Mouse (Mus musculus) forebrain, embryonic 16.5 days (tissue): Measurements from ENCODE around the gene Napa. TPM values are rescaled to one million over a fixed set of nuclear protein-coding genes. Genes with fewer than 3 reads are reported as not detected.

ENCODE experiments used
- ATAC-seq: fragments of 200-750 bp; cut with Nextera tagmentation; 2 replicates; pipeline ENCODE4 v1.8.0; 2017; ENCODE audit warnings: mild to moderate bottlenecking, moderate library complexity
- H3K27ac ChIP-seq: fragments of 300-500 bp; sonication (generic); 2 replicates; pipeline ENCODE4 v1.5.1; 2014; ENCODE audit warnings: low read length, control low read depth
- H3K27me3 ChIP-seq: fragments of 300-500 bp; sonication (generic); replicated peaks from 2 replicates; pipeline ENCODE4 v1.6.1; 2014; ENCODE audit warnings: low read length; ENCODE audit not compliant: control insufficient read depth, insufficient read depth
- H3K36me3 ChIP-seq: fragments of 300-500 bp; sonication (generic); 2 replicates; pipeline ENCODE4 v1.6.1; 2014; ENCODE audit not compliant: control insufficient read depth, insufficient read depth
- H3K4me1 ChIP-seq: fragments of 300-500 bp; sonication (generic); replicated peaks from 2 replicates; pipeline ENCODE4 v1.6.1; 2014; ENCODE audit warnings: low read length; ENCODE audit not compliant: control insufficient read depth, insufficient read depth
- H3K4me2 ChIP-seq: fragments of 300-500 bp; sonication (generic); 2 replicates; pipeline ENCODE4 v1.6.1; 2014; ENCODE audit warnings: mild to moderate bottlenecking, low read length, control low read depth
- H3K4me3 ChIP-seq: fragments of 300-500 bp; sonication (generic); replicated peaks from 2 replicates; pipeline ENCODE4 v1.5.1; 2014; ENCODE audit warnings: mild to moderate bottlenecking, low read length, control low read depth
- H3K9ac ChIP-seq: fragments of 300-500 bp; sonication (generic); replicated peaks from 2 replicates; pipeline ENCODE4 v1.6.1; 2014; ENCODE audit warnings: low read depth, low read length, control low read depth
- H3K9me3 ChIP-seq: fragments of 300-500 bp; sonication (generic); 2 replicates; pipeline ENCODE4 v1.6.1; 2016; ENCODE audit warnings: low read length; ENCODE audit not compliant: control insufficient read depth
- WGBS: fragments of 180-500 bp; shearing (Covaris S2); extraction: QIAGEN DNeasy Blood & Tissue Kit; methylation state at CpG from one replicate; pipeline ENCODE4 v1.1.7; 2014; 5-methylcytosine and 5-hydroxymethylcytosine counted together
- polyA plus RNA-seq: library from polyadenylated mRNA; unstranded; fragments of >200 nt; fragmentation: Nextera tagmentation; extraction: Ambion mirVana; gene quantifications from 2 replicates; pipeline ENCODE4 v1.2.1, GENCODE M21; 2015

Gene Napa
- polyA plus RNA-seq, 1 experiment from 2014 or later, result 220 TPM

- Histone ChIP-seq H3K27me3 (no peaks in the 10 kb centered on the region), H3K36me3 (no peaks in the 10 kb centered on the region), H3K9me3 (no peaks in the 10 kb centered on the region), H3K4me2 (peak overlapping the region; percentile 44), H3K4me1 (peaks cover 55% of the 10 kb centered on the region), H3K27ac (peak overlapping the region; percentile 59), H3K4me3 (peak overlapping the region; percentile 17), H3K9ac (no peak overlapping the region)
- WGBS, result 14% methylated on average over 7 of the region's 7 CpGs
- peak; percentile 72 for ATAC-seq
Measured at GRCm38 (mm10) chr7:16134951-16135392, 36.7 kb downstream of the Napa start.

- 15% methylated on average over 27 of the region's 27 CpGs for WGBS
Measured at GRCm38 (mm10) chr7:16146489-16147410, 48.5 kb downstream of the Napa start.

GRCm38 (mm10) chr7:16147643-16148042, 49.4 kb downstream of the Napa start:
- Histone ChIP-seq H3K4me2 (no peak overlapping the region), H3K27ac (no peak overlapping the region), H3K9ac (no peak overlapping the region), H3K4me3 (no peak overlapping the region), H3K4me1 (peaks cover 32% of the 10 kb centered on the region), H3K9me3 (no peaks in the 10 kb centered on the region), H3K36me3 (no peaks in the 10 kb centered on the region; the same call in 1 of the 2 replicates), H3K27me3 (no peaks in the 10 kb centered on the region)
- no peak for ATAC-seq
- WGBS, result 16% methylated on average over 15 of the region's 15 CpGs

More at GRCm38 (mm10) chr7:16146489-16147410, 48.5 kb downstream of the Napa start:
- Histone ChIP-seq H3K4me1 (peaks cover 32% of the 10 kb centered on the region), H3K27me3 (no peaks in the 10 kb centered on the region), H3K9me3 (no peaks in the 10 kb centered on the region), H3K9ac (peak overlapping the region; percentile 26; the same call in 1 of the 2 replicates), H3K36me3 (no peaks in the 10 kb centered on the region; the same call in none of the 2 replicates), H3K27ac (no peak overlapping the region), H3K4me2 (0 out of 2 replicates have a peak overlapping the region, but pooled peaks have one; percentile 9), H3K4me3 (no peak overlapping the region)
- ATAC-seq, result peak; percentile 51

- Histone ChIP-seq H3K36me3 (no peaks in the 10 kb centered on the region; the same call in 1 of the 2 replicates), H3K9me3 (no peaks in the 10 kb centered on the region), H3K9ac (no peak overlapping the region), H3K27ac (peak overlapping the region; percentile 54), H3K27me3 (no peaks in the 10 kb centered on the region), H3K4me1 (peaks cover 36% of the 10 kb centered on the region), H3K4me3 (no peak overlapping the region), H3K4me2 (no peak overlapping the region)
- ATAC-seq, result peak; percentile 73
- WGBS, result 46% methylated on average over 5 of the region's 5 CpGs
Measured at GRCm38 (mm10) chr7:16149241-16149640, 51.0 kb downstream of the Napa start.

GRCm38 (mm10) chr7:16150191-16151145, 52.2 kb downstream of the Napa start:
- Histone ChIP-seq H3K9ac (no peak overlapping the region), H3K27ac (no peak overlapping the region), H3K4me2 (no peak overlapping the region), H3K4me3 (no peak overlapping the region), H3K4me1 (peaks cover 36% of the 10 kb centered on the region), H3K36me3 (no peaks in the 10 kb centered on the region), H3K9me3 (no peaks in the 10 kb centered on the region), H3K27me3 (no peaks in the 10 kb centered on the region)
- WGBS, result 77% methylated on average over 9 of the region's 9 CpGs
- no peak for ATAC-seq

GRCm38 (mm10) chr7:16153522-16153921, 55.3 kb downstream of the Napa start:
- Histone ChIP-seq H3K9me3 (no peaks in the 10 kb centered on the region), H3K27ac (no peak overlapping the region), H3K4me3 (no peak overlapping the region), H3K4me1 (peaks cover 22% of the 10 kb centered on the region), H3K36me3 (no peaks in the 10 kb centered on the region), H3K9ac (no peak overlapping the region), H3K27me3 (no peaks in the 10 kb centered on the region), H3K4me2 (no peak overlapping the region)
- 17% methylated on average over 10 of the region's 10 CpGs for WGBS
- peak; percentile 70 for ATAC-seq

- peak; percentile 52 for ATAC-seq
- Histone ChIP-seq H3K36me3 (no peaks in the 10 kb centered on the region), H3K4me3 (no peak overlapping the region), H3K9ac (no peak overlapping the region), H3K4me1 (peaks cover 13% of the 10 kb centered on the region), H3K27ac (no peak overlapping the region), H3K27me3 (peaks cover 2% of the 10 kb centered on the region; the same call in 1 of the 2 replicates), H3K4me2 (no peak overlapping the region), H3K9me3 (no peaks in the 10 kb centered on the region)
- WGBS, result 59% methylated on average over 9 of the region's 9 CpGs
Measured at GRCm38 (mm10) chr7:16155132-16155872, 57.0 kb downstream of the Napa start.

GRCm38 (mm10) chr7:16156105-16156714, 58.0 kb downstream of the Napa start:
- Histone ChIP-seq H3K9ac (no peak overlapping the region), H3K9me3 (no peaks in the 10 kb centered on the region), H3K27me3 (peaks cover 2% of the 10 kb centered on the region; the same call in 1 of the 2 replicates), H3K4me1 (peaks cover 9% of the 10 kb centered on the region), H3K27ac (no peak overlapping the region), H3K36me3 (no peaks in the 10 kb centered on the region), H3K4me2 (no peak overlapping the region), H3K4me3 (no peak overlapping the region)
- 75% methylated on average over 8 of the region's 8 CpGs for WGBS
- ATAC-seq, result no peak
